Mouse (Mus musculus): Measurements from ENCODE around the gene Ppp2r5a. TPM values are rescaled to one million over a fixed set of nuclear protein-coding genes. Genes with fewer than 3 reads are reported as not detected.

Gene Ppp2r5a
- total RNA-seq, 2 experiments from 2014 or later: 65.0 to 80.1 TPM

DNA sequence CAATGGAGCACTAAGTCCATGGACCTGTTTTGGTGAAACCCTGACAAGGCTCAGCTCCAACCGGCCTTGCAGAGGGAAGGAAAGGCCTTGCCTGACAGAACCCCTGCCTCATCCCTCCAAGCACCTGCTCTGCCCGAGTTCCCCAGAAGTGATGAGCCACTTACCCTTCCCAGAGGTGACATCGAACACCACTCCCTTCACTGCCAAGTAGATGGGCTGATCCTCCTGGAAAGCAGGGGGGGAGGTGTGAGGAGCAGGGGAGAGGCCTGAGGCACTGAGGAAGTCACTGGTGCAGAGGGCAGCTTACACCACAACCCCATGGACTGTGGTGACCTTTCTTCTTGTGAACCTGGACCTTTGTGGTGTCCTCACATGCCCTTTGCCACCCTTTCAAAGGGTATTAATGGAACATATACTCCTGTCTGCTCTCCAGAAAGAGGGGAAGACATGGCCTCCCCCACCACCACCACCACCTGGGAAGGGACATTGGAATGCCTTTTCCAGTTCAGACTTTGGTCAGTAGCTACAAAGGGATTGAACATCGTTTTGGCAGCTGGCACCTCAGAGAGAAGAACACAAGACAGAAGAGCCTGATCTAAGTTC lies 91.7 kb downstream of the Ppp2r5a start:
- Histone ChIP-seq H3K27ac (peak overlapping the region; percentile 92), H3K4me3 (no peak overlapping the region)
- intact Hi-C loops (cut with DNase I): loop anchor here (5.0 kb wide), 2 partner anchors 36 to 511 kb away; partner anchors contain the start of gene Nek2
- TF ChIP-seq CTCF (IDR thresholded peaks at IDR 0.05): no peak
- peak; percentile 66 for DNase-seq

- TF ChIP-seq CTCF (IDR thresholded peaks at IDR 0.05): peak; percentile 52
- no peak for DNase-seq
- no peak overlapping the region for H3K4me3 ChIP-seq
- H3K27ac ChIP-seq: no peak overlapping the region
- intact Hi-C loops (cut with DNase I): no loop called here
These were observed 95.2 kb downstream of the Ppp2r5a start for GRCm38 (mm10) chr1:191307766-191308455.

GRCm38 (mm10) chr1:191306316-191306715 lies 96.8 kb downstream of the Ppp2r5a start:
- no peak for TF ChIP-seq CTCF (IDR thresholded peaks at IDR 0.05)
- Histone ChIP-seq H3K27ac (no peak overlapping the region), H3K4me3 (no peak overlapping the region)
- intact Hi-C loops (cut with DNase I): no loop called here
- DNase-seq: no peak

GRCm38 (mm10) chr1:191305610-191306009 lies 97.5 kb downstream of the Ppp2r5a start:
- intact Hi-C loops (cut with DNase I): no loop called here
- H3K27ac ChIP-seq: no peak overlapping the region
- no peak overlapping the region for H3K4me3 ChIP-seq
- TF ChIP-seq CTCF (IDR thresholded peaks at IDR 0.05): peak; percentile 41
- DNase-seq: no peak

DNA sequence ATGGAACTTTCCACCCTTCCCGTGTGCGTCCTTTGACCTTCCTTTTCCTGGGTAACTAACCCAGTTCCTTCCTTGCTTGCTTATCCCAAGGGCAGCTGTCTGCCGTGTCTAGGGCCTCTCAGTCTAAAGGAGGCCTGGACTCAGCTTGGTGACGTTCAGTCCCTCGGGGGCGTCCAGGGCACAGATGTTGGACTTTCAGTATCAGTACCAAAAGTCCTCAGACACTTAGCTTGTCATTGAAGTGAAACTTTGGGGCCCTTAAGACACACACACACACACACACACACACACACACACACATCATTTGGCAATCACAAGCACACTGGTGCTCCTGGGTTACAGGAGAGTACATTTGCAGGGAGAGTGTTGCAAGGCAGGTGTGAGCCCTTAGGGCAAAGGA lies 98.9 kb downstream of the Ppp2r5a start:
- no peak for DNase-seq
- TF ChIP-seq CTCF (IDR thresholded peaks at IDR 0.05): no peak
- H3K4me3 ChIP-seq: no peak overlapping the region
- H3K27ac ChIP-seq: no peak overlapping the region
- intact Hi-C loops (cut with DNase I): no loop called here

GRCm38 (mm10) chr1:191303736-191304135 lies 99.3 kb downstream of the Ppp2r5a start:
- TF ChIP-seq CTCF (IDR thresholded peaks at IDR 0.05): no peak
- DNase-seq: no peak
- Histone ChIP-seq H3K4me3 (no peak overlapping the region), H3K27ac (no peak overlapping the region)
- intact Hi-C loops (cut with DNase I): no loop called here

Other genes with a start within 250 kb of the Ppp2r5a start
- gene Fam71a, start 238.5 kb downstream of the Ppp2r5a start, total RNA-seq (2021): not detected
- gene Atf3, start 185.2 kb downstream of the Ppp2r5a start, total RNA-seq (2021): 1 to 10 TPM; 2.7 to 7.2 TPM
- 10 to 100 TPM; 68.3 to 69.6 TPM for gene Nenf, start 85.1 kb downstream of the Ppp2r5a start, total RNA-seq (2021)
- 1 to 10 TPM; 1.2 to 1.4 TPM for gene Tmem206, start 77.4 kb downstream of the Ppp2r5a start, total RNA-seq (2021)
- gene Dtl, start 172.3 kb upstream of the Ppp2r5a start, total RNA-seq (2021): under 1 TPM in 1 of 2 experiments, not detected in 1; 0.11 TPM
- 1 to 10 TPM; 6.7 to 7.2 TPM for gene Ints7, start 172.4 kb upstream of the Ppp2r5a start, total RNA-seq (2021)

Measured in gastrocnemius, adult 2 months (tissue).